Mouse (Mus musculus) midbrain, embryonic 15.5 days (tissue): ENCODE results near the gene Pola2. TPM values are rescaled to one million over a fixed set of nuclear protein-coding genes. Genes with fewer than 3 reads are reported as not detected.

Experiments used
- ATAC-seq: fragments of 200-750 bp; cut with Nextera tagmentation; replicated peaks from 2 replicates; pipeline ENCODE4 v1.8.0; 2017; ENCODE audit warnings: moderate TSS enrichment
- H3K27ac ChIP-seq: fragments of 300-500 bp; sonication (generic); 2 replicates; pipeline ENCODE4 v1.5.1; 2015; ENCODE audit warnings: mild to moderate bottlenecking, inconsistent platforms
- H3K27me3 ChIP-seq: fragments of 300-500 bp; sonication (generic); replicated peaks from 2 replicates; pipeline ENCODE4 v1.6.1; 2015; ENCODE audit warnings: inconsistent platforms
- H3K36me3 ChIP-seq: fragments of 300-500 bp; sonication (generic); replicated peaks from 2 replicates; pipeline ENCODE4 v1.6.1; 2015; ENCODE audit warnings: inconsistent platforms
- H3K4me1 ChIP-seq: fragments of 300-500 bp; sonication (generic); 2 replicates; pipeline ENCODE4 v1.6.1; 2015; ENCODE audit warnings: inconsistent platforms
- H3K4me2 ChIP-seq: fragments of 300-500 bp; sonication (generic); 2 replicates; pipeline ENCODE4 v1.6.1; 2015; ENCODE audit warnings: inconsistent platforms, mild to moderate bottlenecking, moderate library complexity
- H3K4me3 ChIP-seq: fragments of 300-500 bp; sonication (generic); 2 replicates; pipeline ENCODE4 v1.5.1; 2015; ENCODE audit warnings: mild to moderate bottlenecking, inconsistent platforms
- H3K9ac ChIP-seq: fragments of 300-500 bp; sonication (generic); 2 replicates; pipeline ENCODE4 v1.6.1; 2015; ENCODE audit warnings: mild to moderate bottlenecking, inconsistent platforms
- H3K9me3 ChIP-seq: fragments of 300-500 bp; sonication (generic); 2 replicates; pipeline ENCODE4 v1.6.1; 2016; ENCODE audit warnings: inconsistent platforms
- WGBS: fragments of 180-500 bp; shearing (Covaris S2); methylation state at CpG from one replicate; pipeline ENCODE4 v1.1.7; 2015; ENCODE audit warnings: mixed read lengths; 5-methylcytosine and 5-hydroxymethylcytosine counted together
- polyA plus RNA-seq: library from polyadenylated mRNA; unstranded; fragments of >200 nt; fragmentation: Nextera tagmentation; extraction: Ambion mirVana; gene quantifications from 2 replicates; pipeline ENCODE4 v1.2.1, GENCODE M21; 2015

The Pola2 gene
- polyA plus RNA-seq, 1 experiment from 2014 or later, result 25.3 TPM

GRCm38 (mm10) chr19:5912103-5913006 is 51.6 kb downstream of the Pola2 start:
- Histone ChIP-seq H3K9ac (peak overlapping the region; percentile 87), H3K27ac (peak overlapping the region; percentile 85), H3K27me3 (no peaks in the 10 kb centered on the region), H3K4me1 (peaks cover 38% of the 10 kb centered on the region), H3K4me3 (peak overlapping the region; percentile 96), H3K9me3 (no peaks in the 10 kb centered on the region), H3K36me3 (peaks cover 3% of the 10 kb centered on the region; the same call in 1 of the 2 replicates), H3K4me2 (peak overlapping the region; percentile 88)
- under 1% methylated on average over 59 of the region's 59 CpGs for WGBS
- peak; percentile 91 for ATAC-seq

GRCm38 (mm10) chr19:5911430-5912102 is 52.4 kb downstream of the Pola2 start:
- Histone ChIP-seq H3K4me2 (peak overlapping the region; percentile 88), H3K27me3 (no peaks in the 10 kb centered on the region), H3K9me3 (no peaks in the 10 kb centered on the region), H3K36me3 (peaks cover 3% of the 10 kb centered on the region), H3K9ac (peak overlapping the region; percentile 87), H3K27ac (peak overlapping the region; percentile 85), H3K4me1 (peaks cover 38% of the 10 kb centered on the region), H3K4me3 (peak overlapping the region; percentile 96)
- WGBS, result 4% methylated on average over 14 of the region's 14 CpGs
- no peak for ATAC-seq

GRCm38 (mm10) chr19:5910221-5910620 is 53.8 kb downstream of the Pola2 start:
- Histone ChIP-seq H3K4me2 (peak overlapping the region; percentile 88), H3K9me3 (no peaks in the 10 kb centered on the region), H3K36me3 (peaks cover 16% of the 10 kb centered on the region), H3K27ac (peak overlapping the region; percentile 66), H3K4me1 (peaks cover 38% of the 10 kb centered on the region), H3K4me3 (peak overlapping the region; percentile 25), H3K9ac (peak overlapping the region; percentile 44), H3K27me3 (no peaks in the 10 kb centered on the region)
- no peak for ATAC-seq
- 35% methylated on average over 6 of the region's 6 CpGs for WGBS

- no peak overlapping the region for H3K9ac ChIP-seq
- peaks cover 31% of the 10 kb centered on the region for H3K4me1 ChIP-seq
- peaks cover 46% of the 10 kb centered on the region for H3K36me3 ChIP-seq
- no peak overlapping the region for H3K27ac ChIP-seq
- no peaks in the 10 kb centered on the region for H3K27me3 ChIP-seq
- WGBS, result 86% methylated on average over 3 of the region's 3 CpGs
- no peaks in the 10 kb centered on the region for H3K9me3 ChIP-seq
- ATAC-seq, result no peak
- H3K4me2 ChIP-seq, result no peak overlapping the region
- H3K4me3 ChIP-seq, result no peak overlapping the region
Observed at GRCm38 (mm10) chr19:5907275-5907674, 56.7 kb downstream of the Pola2 start.

GRCm38 (mm10) chr19:5894002-5894678 is 69.9 kb downstream of the Pola2 start, which contains the start of gene Tigd3:
Tigd3 (minus strand) TSS chr19:5894149.
- ATAC-seq, result peak; percentile 97
- 5% methylated on average over 36 of the region's 36 CpGs for WGBS
- H3K4me2 ChIP-seq, result peak within 1 kb of the TSS; percentile 68
- no peaks in the 10 kb centered on the region for H3K9me3 ChIP-seq
- H3K27ac ChIP-seq, result peak within 1 kb of the TSS; percentile 84
- peaks cover 9% of the 10 kb centered on the region for H3K36me3 ChIP-seq
- H3K4me1 ChIP-seq, result peaks cover 23% of the 10 kb centered on the region
- peak within 1 kb of the TSS; percentile 67 for H3K4me3 ChIP-seq
- H3K9ac ChIP-seq, result peak within 1 kb of the TSS; percentile 79
- H3K27me3 ChIP-seq, result no peaks in the 10 kb centered on the region

- Histone ChIP-seq H3K27me3 (no peaks in the 10 kb centered on the region), H3K27ac (peak overlapping the region; percentile 84), H3K9ac (peak overlapping the region; percentile 79), H3K4me3 (peak overlapping the region; percentile 67), H3K4me2 (peak overlapping the region; percentile 68), H3K4me1 (peaks cover 26% of the 10 kb centered on the region), H3K9me3 (no peaks in the 10 kb centered on the region), H3K36me3 (peaks cover 7% of the 10 kb centered on the region; the same call in 1 of the 2 replicates)
- ATAC-seq, result peak; percentile 57
- 5% methylated on average over 30 of the region's 31 CpGs for WGBS
Observed at GRCm38 (mm10) chr19:5893282-5894001, 70.6 kb downstream of the Pola2 start.

GRCm38 (mm10) chr19:5892735-5893134 is 71.3 kb downstream of the Pola2 start:
- Histone ChIP-seq H3K4me2 (peak overlapping the region; percentile 68), H3K4me3 (peak overlapping the region; percentile 67), H3K9me3 (no peaks in the 10 kb centered on the region), H3K9ac (peak overlapping the region; percentile 79), H3K27me3 (no peaks in the 10 kb centered on the region), H3K4me1 (peaks cover 26% of the 10 kb centered on the region), H3K36me3 (peaks cover 4% of the 10 kb centered on the region; the same call in 1 of the 2 replicates), H3K27ac (peak overlapping the region; percentile 84; the same call in 1 of the 2 replicates)
- WGBS, result 90% methylated on average over 13 of the region's 13 CpGs
- no peak for ATAC-seq

- Histone ChIP-seq H3K9me3 (no peaks in the 10 kb centered on the region), H3K27ac (no peak overlapping the region), H3K27me3 (no peaks in the 10 kb centered on the region), H3K9ac (no peak overlapping the region), H3K4me3 (no peak overlapping the region), H3K36me3 (peaks cover 4% of the 10 kb centered on the region; the same call in 1 of the 2 replicates), H3K4me1 (peaks cover 26% of the 10 kb centered on the region), H3K4me2 (peak overlapping the region; percentile 68; the same call in 1 of the 2 replicates)
- 93% methylated on average over 7 of the region's 7 CpGs for WGBS
- no peak for ATAC-seq
Observed at GRCm38 (mm10) chr19:5892262-5892661, 71.7 kb downstream of the Pola2 start.

GRCm38 (mm10) chr19:5891521-5892258 is 72.3 kb downstream of the Pola2 start:
- no peak overlapping the region for H3K9ac ChIP-seq
- H3K4me3 ChIP-seq, result no peak overlapping the region
- 93% methylated on average over 12 of the region's 12 CpGs for WGBS
- no peak for ATAC-seq
- H3K4me1 ChIP-seq, result peaks cover 26% of the 10 kb centered on the region
- H3K9me3 ChIP-seq, result no peaks in the 10 kb centered on the region
- no peak overlapping the region for H3K27ac ChIP-seq
- H3K27me3 ChIP-seq, result no peaks in the 10 kb centered on the region
- peaks cover 4% of the 10 kb centered on the region; the same call in 1 of the 2 replicates for H3K36me3 ChIP-seq
- no peak overlapping the region for H3K4me2 ChIP-seq
